ENCODE assay signal across 24 mouse cellular contexts in the genomic region with DNA sequence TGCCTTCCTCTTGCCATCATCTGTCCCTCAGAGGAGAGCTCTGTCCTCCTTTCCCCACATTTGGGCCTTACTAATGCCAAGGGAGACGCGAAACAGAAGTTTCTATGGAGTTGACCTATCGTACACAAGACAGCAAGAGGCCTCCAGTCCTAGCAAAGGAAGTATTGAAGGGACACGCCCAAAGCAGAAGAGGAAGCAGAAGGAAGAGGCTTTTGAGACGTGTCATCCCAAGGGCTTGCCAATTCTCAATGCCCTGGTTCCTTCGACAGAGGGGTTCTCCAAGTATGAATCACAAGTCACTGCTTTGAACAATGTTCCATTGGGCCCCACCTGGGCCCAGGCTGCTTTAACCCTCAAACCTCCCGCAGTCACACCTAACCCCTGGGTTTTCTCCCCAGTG. TPM values are rescaled to one million over a fixed set of nuclear protein-coding genes. Genes with fewer than 3 reads are reported as not detected.
DNase-seq lines count a peak whose midpoint lies in the region; ATAC-seq and TF ChIP-seq lines count a peak whose summit lies in the region.
"Had no signal": no experiment of that assay in that cellular context is flagged by ENCODE, and none has a peak within 500 bp of the region (broad histone marks: within the 10 kb centered on the region; RNA-seq: fewer than 3 reads in every experiment).

No protein-coding gene starts in this region.

- no peaks in the 10 kb centered on the region for H3K9me3 ChIP-seq in lung, postnatal 0 days (ENCODE audit: low read length)
- no peaks in the 10 kb centered on the region for H3K9me3 ChIP-seq in MEL (replicated peaks; ENCODE audit: insufficient read depth, low read length)
- H3K9me3 ChIP-seq: forebrain, embryonic 12.5 days; heart, embryonic 15.5 days; limb, embryonic 13.5 days; liver, embryonic 13.5 days; lung, embryonic 15.5 days had no signal

- no peak overlapping the region for H3K9ac ChIP-seq in lung, postnatal 0 days (replicated peaks; ENCODE audit: low read depth)
- H3K9ac ChIP-seq in MEL (ENCODE audit: control insufficient read depth, low read depth, low read length, poor library complexity, severe bottlenecking), result no peak overlapping the region
- H3K9ac ChIP-seq: forebrain, embryonic 12.5 days; heart, embryonic 15.5 days; limb, embryonic 13.5 days; liver, embryonic 13.5 days; lung, embryonic 15.5 days had no signal

- H3K4me1 ChIP-seq in lung, postnatal 0 days (ENCODE audit: insufficient read depth, low read depth, low read length), result no peaks in the 10 kb centered on the region
- peaks cover 5 to 30% of the 10 kb centered on the region in 2 experiments for H3K4me1 ChIP-seq in MEL (ENCODE audit: control insufficient read depth in 1 of 2, insufficient read depth in 2 of 2, low read length in 2 of 2)

- no peaks in the 10 kb centered on the region for H3K27me3 ChIP-seq in lung, postnatal 0 days (replicated peaks; ENCODE audit: insufficient read depth, low read length)
- H3K27me3 ChIP-seq in MEL (ENCODE audit: control insufficient read depth in 1 of 2, insufficient read depth in 2 of 2, low read length in 2 of 2), result no peaks in the 10 kb centered on the region
- H3K27me3 ChIP-seq: lung, embryonic 15.5 days had no signal

- DNase-seq in lung, postnatal 0 days (ENCODE audit: low spot score), result peak; percentile 60
- DNase-seq in lung, postnatal 14 days, result no peak
- peak; percentile 93 for DNase-seq in MEL (ENCODE audit: low read depth, low spot score)
- DNase-seq in naive thymus-derived CD4-positive, alpha-beta T cell, adult 2 months (ENCODE audit: low read depth), result peak; percentile 44
- DNase-seq in cerebellum, adult 8-10 months, result no peak
- DNase-seq in urinary bladder, postnatal 36 days (ENCODE audit: low spot score in 2 of 2), result no peak
- DNase-seq in layer of hippocampus, adult 18-20 months (ENCODE audit: low spot score in 2 of 2), result no peak
- DNase-seq: adrenal gland, postnatal 25 days; cerebellum, adult 2 months; heart, postnatal 4 days; kidney, adult 11 months; liver, embryonic 13.5 days; right cerebral cortex, postnatal 14 days; spleen, adult 18-20 months had no signal

- peak; percentile 23; the same call in 1 of the 2 replicates for ATAC-seq in lung, postnatal 0 days
- peak; percentile 32 for ATAC-seq in granulocyte monocyte progenitor cell, adult 5-6 weeks (replicated peaks; ENCODE audit: poor library complexity, severe bottlenecking)
- ATAC-seq: activated CD4-positive, CD25-positive, alpha-beta regulatory T cell, adult 4 months; hindbrain, embryonic 16.5 days had no signal

- TF ChIP-seq CTCF in lung, postnatal 0 days (IDR thresholded peaks at IDR 0.05), result no peak
- no peak for TF ChIP-seq CTCF in MEL (IDR thresholded peaks at IDR 0.05 in 2 of 3, conservative IDR thresholded peaks at IDR 0.05 in 1 of 3; ENCODE audit: control insufficient read depth in 1 of 3, insufficient read depth in 1 of 3, low read depth in 2 of 3, low read length in 3 of 3, poor library complexity in 1 of 3, severe bottlenecking in 1 of 3)

- WGBS in lung, postnatal 0 days, result 71% methylated on average over 7 of the region's 7 CpGs

- H3K27ac ChIP-seq in lung, postnatal 0 days (ENCODE audit: low read length), result no peak overlapping the region
- peak overlapping the region; percentile 21 for H3K27ac ChIP-seq in MEL (ENCODE audit: control insufficient read depth, low read depth, low read length)
- H3K27ac ChIP-seq: forebrain, embryonic 12.5 days; heart, embryonic 15.5 days; limb, embryonic 13.5 days; liver, embryonic 13.5 days; lung, embryonic 15.5 days had no signal

- no peaks in the 10 kb centered on the region for H3K36me3 ChIP-seq in lung, postnatal 0 days (ENCODE audit: insufficient read depth, low read length)
- peaks cover 0 to 5% of the 10 kb centered on the region in 2 experiments; a peak in 1 of 4 replicates for H3K36me3 ChIP-seq in MEL (ENCODE audit: control insufficient read depth in 1 of 2, insufficient read depth in 2 of 2, low read length in 2 of 2)
- H3K36me3 ChIP-seq: forebrain, embryonic 12.5 days; heart, embryonic 15.5 days; limb, embryonic 13.5 days; liver, embryonic 13.5 days; lung, embryonic 15.5 days had no signal

- H3K4me2 ChIP-seq in lung, postnatal 0 days (replicated peaks; ENCODE audit: low read depth, low read length), result no peak overlapping the region
- H3K4me2 ChIP-seq: forebrain, embryonic 12.5 days; heart, embryonic 15.5 days; limb, embryonic 13.5 days; liver, embryonic 13.5 days; lung, embryonic 15.5 days; midbrain, embryonic 11.5 days had no signal

- H3K79me2 ChIP-seq in MEL (ENCODE audit: control insufficient read depth, insufficient read depth, low read length, poor library complexity), result no peaks in the 10 kb centered on the region

- no peak overlapping the region for H3K4me3 ChIP-seq in lung, postnatal 0 days (ENCODE audit: low read depth, low read length)
- H3K4me3 ChIP-seq in MEL (ENCODE audit: control insufficient read depth in 1 of 2, insufficient read depth in 1 of 2, low read depth in 2 of 2, low read length in 2 of 2), result no peak overlapping the region
- H3K4me3 ChIP-seq: forebrain, embryonic 12.5 days; heart, embryonic 15.5 days; limb, embryonic 13.5 days; liver, embryonic 13.5 days; lung, embryonic 15.5 days had no signal

- TF ChIP-seq EP300 in lung, postnatal 0 days (IDR thresholded peaks at IDR 0.05), result no peak
- peak in 1 of 2 experiments; percentile 62; a peak in 3 of 4 replicates for TF ChIP-seq EP300 in MEL (IDR thresholded peaks at IDR 0.05; ENCODE audit: low read depth in 1 of 2, low read length in 2 of 2)

- no peak for TF ChIP-seq RAD21 in MEL (IDR thresholded peaks at IDR 0.05; ENCODE audit: low read depth, low read length)

- peak in 1 of 2 experiments; percentile 57; a peak in 2 of 4 replicates for TF ChIP-seq POLR2A in MEL (IDR thresholded peaks at IDR 0.05; ENCODE audit: control insufficient read depth in 1 of 2, insufficient read depth in 1 of 2, low read depth in 1 of 2, low read length in 2 of 2, poor library complexity in 1 of 2)

TF ChIP-seq in MEL, 35 proteins besides CTCF, POLR2A, EP300 and RAD21:
- TF ChIP-seq GATA1 (IDR thresholded peaks at IDR 0.05; ENCODE audit: low read depth, low read length), result peak; percentile 6; the same call in 1 of the 2 replicates
- no peak for TF ChIP-seq ZKSCAN1 (IDR thresholded peaks at IDR 0.05; ENCODE audit: low read depth, low read length)
- TF ChIP-seq NELFE (IDR thresholded peaks at IDR 0.05; ENCODE audit: low read depth, low read length), result peak; percentile 59
- no peak for TF ChIP-seq CHD2 (IDR thresholded peaks at IDR 0.05; ENCODE audit: low read length)
- TF ChIP-seq ELF1 (IDR thresholded peaks at IDR 0.05; ENCODE audit: low read depth, low read length), result peak; percentile 55; the same call in 1 of the 2 replicates
- TF ChIP-seq KAT2A (conservative IDR thresholded peaks at IDR 0.05; ENCODE audit: low read depth, low read length), result no peak
- peak; percentile 53; the same call in 1 of the 2 replicates for TF ChIP-seq SIN3A (IDR thresholded peaks at IDR 0.05; ENCODE audit: low read length)
- TF ChIP-seq E2F4 (IDR thresholded peaks at IDR 0.05; ENCODE audit: borderline replicate concordance, low read depth, low read length), result no peak
- no peak for TF ChIP-seq ZNF384 (IDR thresholded peaks at IDR 0.05; ENCODE audit: low read depth, low read length)
- TF ChIP-seq TBP (IDR thresholded peaks at IDR 0.05; ENCODE audit: low read depth, low read length), result peak; percentile 63
- peak; percentile 62 for TF ChIP-seq HCFC1 (IDR thresholded peaks at IDR 0.05; ENCODE audit: low read depth, low read length)
- peak; percentile 62 for TF ChIP-seq ZMIZ1 (IDR thresholded peaks at IDR 0.05; ENCODE audit: low read depth, low read length)
- peak; percentile 37; the same call in 1 of the 2 replicates for TF ChIP-seq ETS1 (IDR thresholded peaks at IDR 0.05; ENCODE audit: low read depth, low read length)
- TF ChIP-seq BHLHE40 (IDR thresholded peaks at IDR 0.05; ENCODE audit: borderline replicate concordance, low read depth, low read length), result no peak
- TF ChIP-seq MYB (IDR thresholded peaks at IDR 0.05; ENCODE audit: low read depth, low read length), result no peak
- no peak for TF ChIP-seq TAL1 (IDR thresholded peaks at IDR 0.05; ENCODE audit: low read length)
- 0 out of 2 replicates have a peak, but pooled peaks have one; percentile 49 for TF ChIP-seq RCOR1 (IDR thresholded peaks at IDR 0.05; ENCODE audit: low read depth, low read length)
- TF ChIP-seq SMC3 (IDR thresholded peaks at IDR 0.05; ENCODE audit: low read depth, low read length), result 0 out of 2 replicates have a peak, but pooled peaks have one; percentile 6

RNA-seq across cellular contexts. Expression of gene Gpr132, which starts 3.2 kb away (rescaled TPM):
- 0.25 and 0.40 TPM in 2 replicates for polyA plus RNA-seq in lung, postnatal 0 days (2015; fragmentation: Nextera tagmentation; extraction: Ambion mirVana)
- 6.5 and 6.8 TPM in 2 replicates for total RNA-seq in MEL (2012; rRNA removed)
- 1 to 10 TPM in 1 of 2 experiments, not detected in 1; 5.4 TPM for polyA plus RNA-seq in MEL (2012; ENCODE audit: insufficient read depth in 1 of 2, insufficient read length in 2 of 2, low read depth in 1 of 2, low replicate concordance in 2 of 2, missing spikeins in 1 of 2)
- 10.4 and 20.5 TPM in 2 replicates for total RNA-seq in granulocyte monocyte progenitor cell, adult 5-6 weeks (2014; fragmentation: Nextera tagmentation)
- 5.8 and 6.2 TPM in 2 replicates for total RNA-seq in granulocyte monocyte progenitor cell, adult 5-6 weeks (2017)
- total RNA-seq in layer of hippocampus, adult 18-20 months (2021), result not detected
- total RNA-seq: left cerebral cortex, postnatal 14 days had no signal
- polyA plus RNA-seq: forebrain, embryonic 12.5 days; midbrain, embryonic 11.5 days; neural tube, embryonic 14.5 days had no signal

RNA-seq across cellular contexts. Expression of gene Cdca4, which starts 35.6 kb away (rescaled TPM):
- polyA plus RNA-seq in lung, postnatal 0 days (2015; fragmentation: Nextera tagmentation; extraction: Ambion mirVana), result 28.1 and 29.5 TPM in 2 replicates
- total RNA-seq in MEL (2012; rRNA removed), result 245 and 279 TPM in 2 replicates
- 100 to 1,000 TPM in 1 of 2 experiments, not detected in 1; 274 TPM for polyA plus RNA-seq in MEL (2012; ENCODE audit: insufficient read depth in 1 of 2, insufficient read length in 2 of 2, low read depth in 1 of 2, low replicate concordance in 2 of 2, missing spikeins in 1 of 2)
- 65.6 and 66.5 TPM in 2 replicates for total RNA-seq in granulocyte monocyte progenitor cell, adult 5-6 weeks (2014; fragmentation: Nextera tagmentation)
- 61.9 and 64.3 TPM in 2 replicates for total RNA-seq in granulocyte monocyte progenitor cell, adult 5-6 weeks (2017)
- total RNA-seq in layer of hippocampus, adult 18-20 months (2021), result 10 to 100 TPM in 1 of 2 experiments, 1 to 10 TPM in 1; 7.4 to 10.0 TPM

RNA-seq across cellular contexts. Expression of gene Clba1, which starts 56.1 kb away (rescaled TPM):
- 17.8 and 19.0 TPM in 2 replicates for polyA plus RNA-seq in lung, postnatal 0 days (2015; fragmentation: Nextera tagmentation; extraction: Ambion mirVana)
- total RNA-seq in MEL (2012; rRNA removed), result 11.2 and 15.2 TPM in 2 replicates
- polyA plus RNA-seq in MEL (2012; ENCODE audit: insufficient read depth in 1 of 2, insufficient read length in 2 of 2, low read depth in 1 of 2, low replicate concordance in 2 of 2, missing spikeins in 1 of 2), result 10 to 100 TPM in 1 of 2 experiments, not detected in 1; 21.4 TPM
- total RNA-seq in granulocyte monocyte progenitor cell, adult 5-6 weeks (2014; fragmentation: Nextera tagmentation), result 1.7 and 2.4 TPM in 2 replicates
- total RNA-seq in granulocyte monocyte progenitor cell, adult 5-6 weeks (2017), result 0.30 and 1.2 TPM in 2 replicates
- total RNA-seq in layer of hippocampus, adult 18-20 months (2021), result 10 to 100 TPM; 11.4 to 14.2 TPM

Comparison
In these comparisons a context has a peak if more than half of its experiments do, and no peak if none do; other contexts are left out.
1. DNase-seq: peak in lung, postnatal 0 days (single experiment), MEL (single experiment) and naive thymus-derived CD4-positive, alpha-beta T cell, adult 2 months (single experiment); none in lung, postnatal 14 days (single experiment), cerebellum, adult 8-10 months (single experiment), urinary bladder, postnatal 36 days (0 of 2) and layer of hippocampus, adult 18-20 months (0 of 2).
2. RNA of gene Cdca4, which starts 35.6 kb away (total RNA-seq): 245 to 279 TPM in MEL and 61.9 to 66.5 TPM in granulocyte monocyte progenitor cell, adult 5-6 weeks; 7.4 to 10.0 TPM in layer of hippocampus, adult 18-20 months; every median in the first group is over 4 times any median in the second.